Mouse (Mus musculus): ENCODE measurements around the gene Pard3. TPM values are rescaled to one million over a fixed set of nuclear protein-coding genes. Genes with fewer than 3 reads are reported as not detected.
A peak's percentile ranks its signal among the peaks of the same experiment; 100 is the strongest.

Gene Pard3
- polyA plus RNA-seq, 1 experiment from 2014 or later, result 22.7 TPM

DNA sequence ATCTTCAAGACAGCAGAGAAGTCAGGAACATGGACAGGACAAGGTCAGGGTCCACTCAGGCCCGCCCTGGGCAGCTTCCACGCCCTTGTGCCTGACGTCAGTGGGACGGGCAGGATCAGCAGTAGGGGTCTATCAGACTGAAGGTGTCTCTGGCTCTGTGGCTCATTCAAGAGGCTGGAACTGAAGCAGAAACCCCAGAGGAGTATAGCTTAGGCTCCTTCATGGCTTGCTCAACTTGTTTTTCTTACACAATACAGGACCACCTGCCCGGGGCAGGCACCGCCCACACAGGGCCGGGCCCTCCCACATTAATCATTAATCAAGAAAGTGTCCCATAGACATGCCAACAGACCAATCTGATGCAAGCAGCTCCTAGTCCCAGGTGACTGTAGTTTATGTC, 12.8 kb downstream of the Pard3 start:
- ATAC-seq (ENCODE audit: low read depth), result no peak
- H3K9ac ChIP-seq (replicated peaks; ENCODE audit: low read depth, low read length), result no peak overlapping the region
- no peaks in the 10 kb centered on the region for H3K9me3 ChIP-seq (ENCODE audit: control insufficient read depth, low read length)
- peaks cover 23% of the 10 kb centered on the region for H3K4me1 ChIP-seq (ENCODE audit: control insufficient read depth, insufficient read depth, low read length)
- 88% methylated on average over 7 of the region's 7 CpGs for WGBS
- H3K36me3 ChIP-seq (ENCODE audit: control insufficient read depth, insufficient read depth, low read length), result no peaks in the 10 kb centered on the region
- H3K4me3 ChIP-seq (ENCODE audit: low read depth, low read length), result no peak overlapping the region
- H3K4me2 ChIP-seq (ENCODE audit: low read depth, low read length), result no peak overlapping the region
- no peak overlapping the region for H3K27ac ChIP-seq (ENCODE audit: low read depth, low read length)
- no peaks in the 10 kb centered on the region for H3K27me3 ChIP-seq (ENCODE audit: control insufficient read depth, insufficient read depth, low read length)

DNA sequence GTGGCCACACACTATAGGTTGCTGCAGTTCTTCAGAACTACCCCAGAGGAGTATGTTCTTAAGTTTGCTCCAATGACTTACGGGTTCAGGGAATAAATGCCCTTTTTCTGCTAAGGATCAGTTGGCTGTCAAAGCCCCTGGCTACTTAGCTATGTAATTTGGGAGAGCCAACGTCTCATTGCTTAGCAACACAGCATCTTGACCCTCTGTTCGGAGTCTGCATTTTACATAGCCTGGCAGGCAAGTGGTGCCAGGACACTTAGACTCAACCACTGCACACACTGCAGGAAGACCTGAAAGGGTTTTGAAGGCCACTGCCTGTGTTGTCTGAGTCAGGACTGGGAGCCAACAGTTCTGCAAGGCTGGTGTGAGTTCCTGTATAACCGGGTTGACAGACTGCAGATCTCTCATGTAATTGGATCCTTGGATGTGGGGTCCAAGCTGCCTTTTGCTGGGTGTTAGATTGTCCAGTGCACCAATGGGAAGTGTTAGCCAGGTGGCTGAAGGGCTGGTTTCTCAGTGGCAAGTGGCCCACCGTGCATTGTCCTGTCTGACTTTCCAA, 15.6 kb downstream of the Pard3 start:
- H3K4me1 ChIP-seq (ENCODE audit: control insufficient read depth, insufficient read depth, low read length), result peaks cover 17% of the 10 kb centered on the region

DNA sequence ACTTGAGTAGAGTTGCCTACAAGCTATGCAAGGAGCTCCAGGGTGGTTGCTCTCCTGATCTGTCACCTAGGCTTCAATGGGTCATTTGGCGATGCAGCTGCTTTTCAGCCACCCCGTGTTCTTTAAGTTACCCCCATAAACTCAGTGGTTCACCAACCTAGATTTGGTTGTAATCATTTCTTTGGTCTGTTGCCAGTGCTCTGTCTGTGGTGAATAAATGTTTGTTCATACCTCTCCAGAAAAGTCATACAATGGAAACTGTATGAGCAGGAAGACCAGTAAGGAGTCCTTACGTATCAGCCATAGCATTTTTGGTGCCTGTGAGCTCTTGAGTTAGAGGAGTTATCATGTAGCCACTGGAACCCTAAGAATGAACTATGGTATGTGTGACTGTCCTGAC, 17.6 kb downstream of the Pard3 start:
- H3K9me3 ChIP-seq (ENCODE audit: control insufficient read depth, low read length), result no peaks in the 10 kb centered on the region
- no peak for ATAC-seq (ENCODE audit: low read depth)

More for the DNA sequence above, 15.6 kb downstream of the Pard3 start:
- H3K27me3 ChIP-seq (ENCODE audit: control insufficient read depth, insufficient read depth, low read length), result no peaks in the 10 kb centered on the region
- no peak overlapping the region for H3K4me3 ChIP-seq (ENCODE audit: low read depth, low read length)
- H3K27ac ChIP-seq (ENCODE audit: low read depth, low read length), result no peak overlapping the region
- 56% methylated on average over 5 of the region's 5 CpGs for WGBS
- H3K4me2 ChIP-seq (ENCODE audit: low read depth, low read length), result no peak overlapping the region
- H3K36me3 ChIP-seq (ENCODE audit: control insufficient read depth, insufficient read depth, low read length), result no peaks in the 10 kb centered on the region
- H3K9ac ChIP-seq (replicated peaks; ENCODE audit: low read depth, low read length), result no peak overlapping the region
- H3K9me3 ChIP-seq (ENCODE audit: control insufficient read depth, low read length), result no peaks in the 10 kb centered on the region
- no peak for ATAC-seq (ENCODE audit: low read depth)

DNA sequence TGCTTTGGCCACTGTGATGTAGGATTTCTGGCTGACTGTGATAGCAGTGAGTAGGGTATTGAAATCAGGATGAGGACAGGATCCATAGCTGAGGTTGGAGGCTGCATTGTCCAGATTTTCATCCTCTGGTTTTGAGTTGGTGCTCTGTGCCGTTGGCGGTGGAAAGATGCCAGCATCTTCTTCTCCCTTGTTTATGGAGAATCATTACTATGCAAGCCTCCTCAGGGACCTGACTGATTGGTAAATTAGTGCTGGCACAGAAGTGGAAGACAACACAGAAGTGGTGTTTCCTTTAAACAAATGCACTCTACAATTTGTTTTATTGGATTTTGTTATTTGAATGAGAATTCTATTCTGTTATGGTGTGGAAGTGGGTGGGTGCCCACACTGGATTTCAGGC, 18.8 kb downstream of the Pard3 start:
- Histone ChIP-seq H3K4me1 (ENCODE audit: control insufficient read depth, insufficient read depth, low read length) (peaks cover 17% of the 10 kb centered on the region), H3K9ac (replicated peaks; ENCODE audit: low read depth, low read length) (no peak overlapping the region), H3K27ac (ENCODE audit: low read depth, low read length) (no peak overlapping the region), H3K4me2 (ENCODE audit: low read depth, low read length) (no peak overlapping the region), H3K36me3 (ENCODE audit: control insufficient read depth, insufficient read depth, low read length) (no peaks in the 10 kb centered on the region), H3K4me3 (ENCODE audit: low read depth, low read length) (no peak overlapping the region), H3K9me3 (ENCODE audit: control insufficient read depth, low read length) (no peaks in the 10 kb centered on the region), H3K27me3 (ENCODE audit: control insufficient read depth, insufficient read depth, low read length) (no peaks in the 10 kb centered on the region)
- ATAC-seq (ENCODE audit: low read depth), result no peak
- WGBS, result 18% methylated on average over 2 of the region's 2 CpGs

More for the DNA sequence above, 17.6 kb downstream of the Pard3 start:
- 85% methylated on average over 3 of the region's 3 CpGs for WGBS
- no peak overlapping the region for H3K9ac ChIP-seq (replicated peaks; ENCODE audit: low read depth, low read length)
- no peaks in the 10 kb centered on the region for H3K27me3 ChIP-seq (ENCODE audit: control insufficient read depth, insufficient read depth, low read length)
- H3K4me1 ChIP-seq (ENCODE audit: control insufficient read depth, insufficient read depth, low read length), result peaks cover 17% of the 10 kb centered on the region
- no peak overlapping the region for H3K4me3 ChIP-seq (ENCODE audit: low read depth, low read length)
- no peak overlapping the region for H3K27ac ChIP-seq (ENCODE audit: low read depth, low read length)
- no peaks in the 10 kb centered on the region for H3K36me3 ChIP-seq (ENCODE audit: control insufficient read depth, insufficient read depth, low read length)
- no peak overlapping the region for H3K4me2 ChIP-seq (ENCODE audit: low read depth, low read length)

DNA sequence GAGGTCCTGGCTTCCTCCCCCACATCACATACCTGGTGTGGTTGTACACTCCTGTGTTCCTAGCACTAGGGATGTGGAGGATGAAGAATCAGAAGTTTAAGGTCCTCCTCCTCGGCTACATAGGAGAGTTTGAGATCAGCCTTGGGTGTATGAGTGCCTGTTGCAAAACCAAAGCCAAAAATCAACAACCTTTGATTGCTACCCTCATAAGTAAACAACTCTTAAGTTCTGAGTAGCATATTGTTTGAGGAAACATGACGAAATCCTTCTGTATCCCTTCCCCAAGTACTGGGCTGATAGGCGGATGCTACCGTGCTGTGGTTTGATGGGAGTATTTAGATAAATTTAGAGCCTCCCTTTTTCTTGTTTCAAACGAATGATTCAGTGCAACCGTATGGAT, 20.9 kb downstream of the Pard3 start:
- no peak overlapping the region for H3K4me3 ChIP-seq (ENCODE audit: low read depth, low read length)
- no peak overlapping the region for H3K4me2 ChIP-seq (ENCODE audit: low read depth, low read length)
- no peak for ATAC-seq (ENCODE audit: low read depth)
- no peaks in the 10 kb centered on the region for H3K9me3 ChIP-seq (ENCODE audit: control insufficient read depth, low read length)
- no peak overlapping the region for H3K27ac ChIP-seq (ENCODE audit: low read depth, low read length)
- peaks cover 20% of the 10 kb centered on the region for H3K4me1 ChIP-seq (ENCODE audit: control insufficient read depth, insufficient read depth, low read length)
- H3K9ac ChIP-seq (replicated peaks; ENCODE audit: low read depth, low read length), result no peak overlapping the region
- WGBS, result 93% methylated on average over 6 of the region's 6 CpGs
- H3K36me3 ChIP-seq (ENCODE audit: control insufficient read depth, insufficient read depth, low read length), result no peaks in the 10 kb centered on the region
- no peaks in the 10 kb centered on the region for H3K27me3 ChIP-seq (ENCODE audit: control insufficient read depth, insufficient read depth, low read length)

DNA sequence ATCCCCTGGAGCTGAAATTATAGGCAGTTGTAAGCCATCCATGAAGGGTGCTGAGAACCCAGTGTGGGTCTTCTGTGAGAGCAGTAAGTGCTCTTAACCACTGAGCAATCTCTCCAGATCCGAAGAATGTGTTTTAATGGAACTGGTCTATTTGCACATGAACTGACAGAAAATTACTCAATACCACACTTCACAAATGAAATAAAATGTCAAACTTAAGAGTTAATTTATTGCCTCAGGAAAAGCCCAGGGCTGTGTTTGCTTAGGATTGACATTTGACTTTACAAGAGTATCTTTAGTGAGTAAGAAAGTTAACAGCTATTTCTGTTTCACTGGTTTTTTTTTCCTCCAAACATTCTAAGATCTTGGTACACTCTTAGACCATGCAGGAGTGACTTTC, 23.7 kb downstream of the Pard3 start:
- H3K9ac ChIP-seq (replicated peaks; ENCODE audit: low read depth, low read length), result no peak overlapping the region
- no peak overlapping the region for H3K4me3 ChIP-seq (ENCODE audit: low read depth, low read length)
- H3K4me1 ChIP-seq (ENCODE audit: control insufficient read depth, insufficient read depth, low read length), result peaks cover 18% of the 10 kb centered on the region
- H3K36me3 ChIP-seq (ENCODE audit: control insufficient read depth, insufficient read depth, low read length), result no peaks in the 10 kb centered on the region
- no peak overlapping the region for H3K27ac ChIP-seq (ENCODE audit: low read depth, low read length)
- 82% methylated on average over 1 of the region's 1 CpGs for WGBS
- no peak for ATAC-seq (ENCODE audit: low read depth)
- H3K9me3 ChIP-seq (ENCODE audit: control insufficient read depth, low read length), result no peaks in the 10 kb centered on the region
- no peaks in the 10 kb centered on the region for H3K27me3 ChIP-seq (ENCODE audit: control insufficient read depth, insufficient read depth, low read length)
- H3K4me2 ChIP-seq (ENCODE audit: low read depth, low read length), result no peak overlapping the region

DNA sequence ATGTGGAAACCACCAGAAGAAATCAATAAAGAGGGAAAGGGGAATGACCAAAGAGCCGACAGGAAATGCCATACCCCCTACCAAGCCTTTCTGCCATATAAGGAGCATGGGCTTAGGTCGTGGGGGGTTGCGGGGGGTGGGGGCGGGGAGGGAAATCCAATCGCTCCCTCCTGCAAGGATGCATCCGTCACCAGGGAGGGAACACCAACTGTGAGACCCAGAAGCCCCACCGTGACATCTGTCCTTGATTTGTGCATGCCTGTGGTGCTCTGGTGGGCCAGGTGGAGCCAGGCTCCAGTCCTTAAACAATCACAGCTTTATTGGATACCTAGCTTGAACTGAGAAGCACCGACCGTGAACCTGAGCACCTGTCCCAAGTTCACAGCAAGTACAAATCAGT, 24.7 kb downstream of the Pard3 start:
- no peak for ATAC-seq (ENCODE audit: low read depth)
- Histone ChIP-seq H3K4me1 (ENCODE audit: control insufficient read depth, insufficient read depth, low read length) (peaks cover 21% of the 10 kb centered on the region), H3K4me3 (ENCODE audit: low read depth, low read length) (no peak overlapping the region), H3K9ac (replicated peaks; ENCODE audit: low read depth, low read length) (no peak overlapping the region), H3K27me3 (ENCODE audit: control insufficient read depth, insufficient read depth, low read length) (no peaks in the 10 kb centered on the region), H3K9me3 (ENCODE audit: control insufficient read depth, low read length) (no peaks in the 10 kb centered on the region), H3K4me2 (ENCODE audit: low read depth, low read length) (peak overlapping the region; percentile 5; the same call in 1 of the 2 replicates), H3K36me3 (ENCODE audit: control insufficient read depth, insufficient read depth, low read length) (no peaks in the 10 kb centered on the region), H3K27ac (ENCODE audit: low read depth, low read length) (peak overlapping the region; percentile 66)
- 8% methylated on average over 9 of the region's 9 CpGs for WGBS

DNA sequence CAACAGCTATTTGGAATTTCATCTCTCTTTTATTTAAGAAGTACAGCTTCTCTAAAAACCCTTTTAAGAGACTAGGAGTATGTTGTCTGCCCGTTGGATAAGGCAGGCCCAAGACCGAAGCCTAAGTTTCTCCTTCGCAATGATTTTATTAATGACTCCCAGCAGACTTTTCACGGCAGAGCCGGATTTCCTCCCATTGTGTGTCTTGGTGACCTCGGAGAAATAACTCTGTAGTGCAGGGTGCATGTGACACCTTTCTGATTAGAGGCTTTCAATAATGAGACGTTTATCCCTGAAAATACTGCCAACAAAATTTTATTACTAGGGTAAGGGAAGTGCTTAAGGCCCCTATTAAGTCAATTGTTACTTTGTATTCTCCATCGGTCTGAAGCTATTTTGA, 25.3 kb downstream of the Pard3 start:
- Histone ChIP-seq H3K36me3 (ENCODE audit: control insufficient read depth, insufficient read depth, low read length) (no peaks in the 10 kb centered on the region), H3K9me3 (ENCODE audit: control insufficient read depth, low read length) (no peaks in the 10 kb centered on the region), H3K4me1 (ENCODE audit: control insufficient read depth, insufficient read depth, low read length) (peaks cover 21% of the 10 kb centered on the region), H3K4me2 (ENCODE audit: low read depth, low read length) (no peak overlapping the region), H3K27me3 (ENCODE audit: control insufficient read depth, insufficient read depth, low read length) (no peaks in the 10 kb centered on the region), H3K27ac (ENCODE audit: low read depth, low read length) (no peak overlapping the region; the same call in 1 of the 2 replicates), H3K4me3 (ENCODE audit: low read depth, low read length) (no peak overlapping the region), H3K9ac (replicated peaks; ENCODE audit: low read depth, low read length) (no peak overlapping the region)
- WGBS, result 11% methylated on average over 8 of the region's 8 CpGs
- ATAC-seq (ENCODE audit: low read depth), result no peak

DNA sequence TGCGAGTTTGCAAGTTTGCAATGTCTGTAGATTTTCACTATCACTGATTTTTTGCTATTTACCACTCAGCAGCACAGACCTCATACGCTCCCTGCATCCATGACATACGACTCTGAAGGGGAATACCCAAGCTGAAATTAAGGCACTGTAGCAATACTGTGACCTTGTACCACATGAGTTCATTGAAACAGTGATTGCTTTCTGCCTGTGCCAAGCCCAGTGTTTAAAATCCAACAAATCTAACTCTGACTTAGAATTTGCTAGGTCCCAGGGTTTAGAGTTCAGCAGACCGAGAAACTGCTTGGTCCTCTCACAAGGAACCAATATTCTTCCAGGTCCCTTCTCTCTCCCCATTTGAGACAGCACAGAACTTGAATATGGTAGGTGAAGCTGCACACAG, 26.7 kb downstream of the Pard3 start:
- no peak overlapping the region for H3K4me3 ChIP-seq (ENCODE audit: low read depth, low read length)
- 79% methylated on average over 4 of the region's 4 CpGs for WGBS
- H3K4me1 ChIP-seq (ENCODE audit: control insufficient read depth, insufficient read depth, low read length), result peaks cover 21% of the 10 kb centered on the region
- no peak for ATAC-seq (ENCODE audit: low read depth)
- H3K4me2 ChIP-seq (ENCODE audit: low read depth, low read length), result no peak overlapping the region
- no peaks in the 10 kb centered on the region for H3K9me3 ChIP-seq (ENCODE audit: control insufficient read depth, low read length)
- no peaks in the 10 kb centered on the region for H3K27me3 ChIP-seq (ENCODE audit: control insufficient read depth, insufficient read depth, low read length)
- no peak overlapping the region for H3K9ac ChIP-seq (replicated peaks; ENCODE audit: low read depth, low read length)
- no peaks in the 10 kb centered on the region for H3K36me3 ChIP-seq (ENCODE audit: control insufficient read depth, insufficient read depth, low read length)
- no peak overlapping the region for H3K27ac ChIP-seq (ENCODE audit: low read depth, low read length)
